Mouse (Mus musculus) liver, adult 2 months (tissue): ENCODE measurements around the gene Kndc1. TPM values are rescaled to one million over a fixed set of nuclear protein-coding genes. Genes with fewer than 3 reads are reported as not detected.

ENCODE experiments used
- DNase-seq: peaks from one replicate; pipeline ENCODE4 v3.0.0-alpha.2; 2011; ENCODE audit warnings: low read depth, low spot score; ENCODE audit errors: extremely low read depth
- H3K27ac ChIP-seq: fragments of 200-500 bp; replicated peaks from 2 replicates; pipeline ENCODE4 v1.5.1; 2012; ENCODE audit warnings: low read depth, mild to moderate bottlenecking, control low read depth, inconsistent platforms, low read length; ENCODE audit not compliant: insufficient read depth
- H3K27me3 ChIP-seq: fragments of 200-500 bp; 2 replicates; pipeline ENCODE4 v1.6.1; 2012; ENCODE audit warnings: mild to moderate bottlenecking, moderate library complexity, low read length, inconsistent platforms; ENCODE audit not compliant: control insufficient read depth, insufficient read depth
- H3K36me3 ChIP-seq: fragments of 200-500 bp; 2 replicates; pipeline ENCODE4 v1.6.1; 2012; ENCODE audit warnings: low read length, inconsistent platforms; ENCODE audit not compliant: control insufficient read depth, insufficient read depth
- H3K4me1 ChIP-seq: fragments of 200-500 bp; 2 replicates; pipeline ENCODE4 v1.6.1; 2011; ENCODE audit warnings: low read length; ENCODE audit not compliant: control insufficient read depth, insufficient read depth
- H3K4me3 ChIP-seq: fragments of 200-500 bp; 2 replicates; pipeline ENCODE4 v1.5.1; 2011; ENCODE audit warnings: low read depth, mild to moderate bottlenecking, control low read depth, low read length, moderate library complexity; ENCODE audit not compliant: insufficient read depth
- H3K79me2 ChIP-seq: fragments of 200-500 bp; 2 replicates; pipeline ENCODE4 v1.6.1; 2012; ENCODE audit warnings: inconsistent platforms, mild to moderate bottlenecking, low read length, moderate library complexity; ENCODE audit not compliant: control insufficient read depth, insufficient read depth
- H3K9ac ChIP-seq: fragments of 200-500 bp; 2 replicates; pipeline ENCODE4 v1.6.1; 2012; ENCODE audit warnings: low read depth, mild to moderate bottlenecking, control low read depth, inconsistent platforms, low read length
- CTCF ChIP-seq: fragments of 200-500 bp; IDR thresholded peaks from 2 replicates; pipeline ENCODE4 v1.5.1; 2011; ENCODE audit warnings: low read depth, low read length, control low read depth
- POLR2A ChIP-seq: fragments of 200-500 bp; IDR thresholded peaks from 2 replicates; pipeline ENCODE4 v1.6.1; 2011; ENCODE audit warnings: low read length, control low read depth; ENCODE audit not compliant: insufficient read depth; ENCODE audit errors: extremely low read depth
- WGBS: fragments of 180-500 bp; shearing (Covaris S2); methylation state at CpG from one replicate; pipeline ENCODE4 v1.1.7; 2018; 5-methylcytosine and 5-hydroxymethylcytosine counted together
- polyA plus RNA-seq: library from polyadenylated mRNA; depleted of rRNA; stranded (reverse); fragments of >200 nt; gene quantifications from 2 replicates; pipeline ENCODE4 v1.2.3, GENCODE M21; 2012; rRNA removed
- total RNA-seq: library from RNA; depleted of rRNA; stranded (reverse); fragments of >200 nt; gene quantifications from 2 replicates; pipeline ENCODE4 v1.2.3, GENCODE M21; 2014; rRNA removed

The Kndc1 gene
- total RNA-seq (0.07 and 0.09 TPM in 2 replicates), polyA plus RNA-seq (not detected in 2 replicates)

GRCm38 (mm10) chr7:139894655-139895557 is at the start of gene Kndc1:
Kndc1 (plus strand) TSS chr7:139894696.
- no peaks in the 10 kb centered on the region for H3K79me2 ChIP-seq
- H3K4me3 ChIP-seq, result no peak within 1 kb of the TSS
- 2% methylated on average over 50 of the region's 50 CpGs for WGBS
- no peak within 1 kb of the TSS for H3K27ac ChIP-seq
- no peak for TF ChIP-seq POLR2A
- TF ChIP-seq CTCF, result no peak
- DNase-seq, result no peak
- H3K4me1 ChIP-seq, result no peaks in the 10 kb centered on the region
- no peak within 1 kb of the TSS for H3K9ac ChIP-seq
- H3K36me3 ChIP-seq, result no peaks in the 10 kb centered on the region
- H3K27me3 ChIP-seq, result peaks cover 5% of the 10 kb centered on the region; the same call in 1 of the 2 replicates

- no peak overlapping the region for H3K4me3 ChIP-seq
- 74% methylated on average over 2 of the region's 2 CpGs for WGBS
These were observed 49.4 kb upstream of the Kndc1 start for GRCm38 (mm10) chr7:139845101-139845500.

GRCm38 (mm10) chr7:139850152-139850551 is 44.3 kb upstream of the Kndc1 start:
- Histone ChIP-seq H3K79me2 (no peaks in the 10 kb centered on the region), H3K4me1 (no peaks in the 10 kb centered on the region), H3K27me3 (no peaks in the 10 kb centered on the region), H3K36me3 (no peaks in the 10 kb centered on the region), H3K27ac (no peak overlapping the region), H3K9ac (no peak overlapping the region), H3K4me3 (no peak overlapping the region)
- DNase-seq, result no peak
- WGBS, result 61% methylated on average over 6 of the region's 6 CpGs
- TF ChIP-seq CTCF (no peak), POLR2A (no peak)

More at GRCm38 (mm10) chr7:139845101-139845500, 49.4 kb upstream of the Kndc1 start:
- Histone ChIP-seq H3K79me2 (no peaks in the 10 kb centered on the region), H3K4me1 (no peaks in the 10 kb centered on the region), H3K27ac (no peak overlapping the region), H3K36me3 (no peaks in the 10 kb centered on the region), H3K9ac (no peak overlapping the region), H3K27me3 (no peaks in the 10 kb centered on the region)
- DNase-seq, result no peak
- no peak for TF ChIP-seq CTCF
- TF ChIP-seq POLR2A, result no peak

- H3K9ac ChIP-seq, result no peak overlapping the region
- no peak overlapping the region for H3K4me3 ChIP-seq
- DNase-seq, result no peak
- 56% methylated on average over 5 of the region's 5 CpGs for WGBS
- H3K27me3 ChIP-seq, result no peaks in the 10 kb centered on the region
- no peak overlapping the region for H3K27ac ChIP-seq
- H3K79me2 ChIP-seq, result no peaks in the 10 kb centered on the region
- no peaks in the 10 kb centered on the region for H3K4me1 ChIP-seq
- no peak for TF ChIP-seq POLR2A
- TF ChIP-seq CTCF, result no peak
- no peaks in the 10 kb centered on the region for H3K36me3 ChIP-seq
These were observed 43.8 kb upstream of the Kndc1 start for GRCm38 (mm10) chr7:139850677-139851076.

- Histone ChIP-seq H3K27me3 (no peaks in the 10 kb centered on the region), H3K4me3 (no peak overlapping the region), H3K79me2 (no peaks in the 10 kb centered on the region), H3K9ac (no peak overlapping the region), H3K4me1 (no peaks in the 10 kb centered on the region), H3K36me3 (no peaks in the 10 kb centered on the region), H3K27ac (no peak overlapping the region)
- DNase-seq, result no peak
- WGBS, result 67% methylated on average over 6 of the region's 6 CpGs
- TF ChIP-seq POLR2A (no peak), CTCF (no peak)
These were observed 43.4 kb upstream of the Kndc1 start for GRCm38 (mm10) chr7:139851098-139851497.

GRCm38 (mm10) chr7:139855261-139855660 is 39.2 kb upstream of the Kndc1 start:
- Histone ChIP-seq H3K4me3 (no peak overlapping the region), H3K4me1 (no peaks in the 10 kb centered on the region), H3K27me3 (no peaks in the 10 kb centered on the region), H3K27ac (no peak overlapping the region), H3K9ac (no peak overlapping the region), H3K36me3 (no peaks in the 10 kb centered on the region), H3K79me2 (no peaks in the 10 kb centered on the region)
- no peak for DNase-seq
- WGBS, result 80% methylated on average over 11 of the region's 11 CpGs
- TF ChIP-seq CTCF, result no peak
- no peak for TF ChIP-seq POLR2A
